Mouse (Mus musculus) hindbrain, embryonic 16.5 days (tissue): ENCODE results near the gene Rnase9. TPM values are rescaled to one million over a fixed set of nuclear protein-coding genes. Genes with fewer than 3 reads are reported as not detected.

Source experiments
- ATAC-seq: fragments of 200-750 bp; cut with Nextera tagmentation; 2 replicates; pipeline ENCODE4 v1.8.0; 2017; ENCODE audit warnings: moderate TSS enrichment, moderate library complexity
- H3K27ac ChIP-seq: fragments of 300-500 bp; sonication (generic); 2 replicates; pipeline ENCODE4 v1.5.1; 2014; ENCODE audit warnings: low read depth, mild to moderate bottlenecking, control low read depth, low read length, moderate library complexity
- H3K27me3 ChIP-seq: fragments of 300-500 bp; sonication (generic); replicated peaks from 2 replicates; pipeline ENCODE4 v1.6.1; 2014; ENCODE audit warnings: low read length; ENCODE audit not compliant: control insufficient read depth, insufficient read depth
- H3K36me3 ChIP-seq: fragments of 300-500 bp; sonication (generic); 2 replicates; pipeline ENCODE4 v1.6.1; 2014; ENCODE audit warnings: mild to moderate bottlenecking, low read length, moderate library complexity, mixed read lengths; ENCODE audit not compliant: control insufficient read depth, insufficient read depth
- H3K4me1 ChIP-seq: fragments of 300-500 bp; sonication (generic); 2 replicates; pipeline ENCODE4 v1.6.1; 2014; ENCODE audit warnings: low read depth, low read length; ENCODE audit not compliant: control insufficient read depth, insufficient read depth
- H3K4me2 ChIP-seq: fragments of 300-500 bp; sonication (generic); 2 replicates; pipeline ENCODE4 v1.6.1; 2014; ENCODE audit warnings: mild to moderate bottlenecking, low read length, control low read depth, moderate library complexity
- H3K4me3 ChIP-seq: fragments of 300-500 bp; sonication (generic); 2 replicates; pipeline ENCODE4 v1.5.1; 2014; ENCODE audit warnings: mild to moderate bottlenecking, low read length, control low read depth, moderate library complexity
- H3K9ac ChIP-seq: fragments of 300-500 bp; sonication (generic); 2 replicates; pipeline ENCODE4 v1.6.1; 2014; ENCODE audit warnings: low read depth, mild to moderate bottlenecking, control low read depth, low read length, moderate library complexity
- H3K9me3 ChIP-seq: fragments of 300-500 bp; sonication (generic); 2 replicates; pipeline ENCODE4 v1.6.1; 2014; ENCODE audit warnings: mild to moderate bottlenecking, low read length, moderate library complexity; ENCODE audit not compliant: control insufficient read depth
- WGBS: fragments of 180-500 bp; shearing (Covaris S2); extraction: QIAGEN DNeasy Blood & Tissue Kit; methylation state at CpG from one replicate; pipeline ENCODE4 v1.1.7; 2014; 5-methylcytosine and 5-hydroxymethylcytosine counted together
- polyA plus RNA-seq: library from polyadenylated mRNA; unstranded; fragments of >200 nt; fragmentation: Nextera tagmentation; extraction: Ambion mirVana; gene quantifications from 2 replicates; pipeline ENCODE4 v1.2.1, GENCODE M21; 2015

Rnase9 gene
- polyA plus RNA-seq, 1 experiment from 2014 or later, result not detected

DNA sequence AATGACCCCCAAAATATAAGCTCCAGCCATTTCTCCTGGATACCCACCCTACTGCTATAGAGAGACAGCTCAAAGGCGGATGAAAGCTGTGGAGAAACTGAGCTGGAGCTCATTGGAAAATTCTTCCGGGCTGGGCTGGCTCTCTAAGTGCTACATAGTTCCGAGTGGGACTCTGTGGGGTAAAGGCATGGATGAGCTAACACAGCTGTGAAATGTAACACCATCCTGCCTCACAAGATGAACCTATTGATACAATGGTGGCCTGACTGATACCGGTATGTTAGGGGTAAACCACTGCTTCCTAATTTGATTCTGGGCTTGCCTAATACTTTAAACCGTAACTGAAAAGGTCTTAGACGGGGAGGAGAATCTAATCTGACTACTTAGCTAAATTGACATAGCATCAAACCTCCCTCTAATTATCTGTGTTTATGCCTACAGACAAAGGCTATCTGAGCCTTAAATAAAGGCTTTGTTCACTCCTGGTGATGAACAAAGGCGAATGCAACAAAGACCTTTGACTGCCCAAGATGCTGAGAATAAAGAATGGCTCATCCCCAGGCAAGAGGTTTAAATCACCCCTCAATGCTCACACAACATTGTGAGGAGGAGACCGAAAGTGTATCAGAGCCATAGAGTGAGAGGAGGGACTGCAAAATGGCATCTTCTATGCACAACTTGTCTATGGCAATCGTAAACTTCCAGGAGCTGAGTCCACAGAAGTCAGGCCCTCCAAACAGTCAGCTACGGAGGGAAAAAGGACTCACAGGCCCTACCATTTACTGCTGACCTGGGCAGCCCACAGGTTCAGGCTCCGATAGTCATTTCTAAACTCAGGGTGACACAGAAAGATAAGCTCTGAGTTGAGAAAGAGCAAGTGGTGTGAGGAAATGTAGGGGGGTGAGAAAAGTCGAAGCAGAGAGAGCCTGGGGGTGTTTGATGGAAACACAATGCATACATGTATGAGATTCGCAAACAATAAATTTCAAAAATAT lies 12.9 kb upstream of the Rnase9 start:
- Histone ChIP-seq H3K36me3 (no peaks in the 10 kb centered on the region), H3K27ac (no peak overlapping the region), H3K9ac (no peak overlapping the region), H3K4me3 (no peak overlapping the region), H3K4me1 (no peaks in the 10 kb centered on the region), H3K4me2 (no peak overlapping the region), H3K9me3 (no peaks in the 10 kb centered on the region), H3K27me3 (no peaks in the 10 kb centered on the region)
- WGBS, result 36% methylated on average over 13 of the region's 13 CpGs
- ATAC-seq, result no peak

DNA sequence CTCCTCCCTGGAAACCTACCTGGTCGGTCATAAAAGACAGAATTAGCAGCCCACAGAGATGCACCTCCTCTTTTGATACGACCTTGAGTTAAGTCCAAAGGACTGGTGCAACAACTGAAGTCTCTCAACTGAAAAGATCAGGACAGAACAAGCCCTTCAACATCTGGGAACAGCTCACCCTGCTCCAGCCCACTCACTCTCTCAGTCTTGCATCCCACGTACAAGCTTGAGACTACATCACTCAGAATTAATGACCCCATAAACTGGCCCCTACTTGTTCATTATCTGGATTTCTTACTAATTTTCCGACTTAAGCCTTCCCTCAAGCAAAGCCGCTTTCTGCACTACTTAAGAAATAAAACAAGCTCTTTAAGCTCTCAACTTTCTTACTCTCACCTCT lies 11.5 kb upstream of the Rnase9 start:
- Histone ChIP-seq H3K9me3 (no peaks in the 10 kb centered on the region), H3K27me3 (no peaks in the 10 kb centered on the region), H3K36me3 (no peaks in the 10 kb centered on the region), H3K4me1 (no peaks in the 10 kb centered on the region), H3K9ac (no peak overlapping the region), H3K4me2 (no peak overlapping the region), H3K27ac (no peak overlapping the region), H3K4me3 (no peak overlapping the region)
- WGBS, result 70% methylated on average over 5 of the region's 5 CpGs
- no peak for ATAC-seq

DNA sequence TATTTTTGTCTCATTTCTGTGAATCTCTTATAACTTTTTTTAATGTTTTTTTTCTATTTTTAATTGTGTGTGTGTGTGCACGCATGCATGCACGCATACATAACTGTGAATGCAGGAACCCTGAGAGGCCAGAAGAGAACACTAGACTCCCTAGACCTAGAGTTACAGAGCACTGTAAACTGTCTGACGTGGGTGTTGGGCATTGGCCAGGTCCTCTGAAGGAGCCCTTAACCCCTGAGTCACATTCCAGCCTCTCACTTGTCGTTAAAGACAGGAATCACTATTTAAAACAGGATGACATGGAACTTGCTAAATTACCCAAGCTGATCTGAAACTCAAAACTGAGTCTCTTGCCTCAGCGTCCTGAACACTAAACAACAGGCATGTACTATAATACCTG lies 10.3 kb upstream of the Rnase9 start:
- H3K9ac ChIP-seq, result no peak overlapping the region
- H3K27me3 ChIP-seq, result no peaks in the 10 kb centered on the region
- no peak overlapping the region for H3K4me3 ChIP-seq
- 67% methylated on average over 5 of the region's 5 CpGs for WGBS
- ATAC-seq, result no peak
- no peaks in the 10 kb centered on the region for H3K9me3 ChIP-seq
- no peak overlapping the region for H3K4me2 ChIP-seq
- no peaks in the 10 kb centered on the region for H3K4me1 ChIP-seq
- no peak overlapping the region for H3K27ac ChIP-seq
- H3K36me3 ChIP-seq, result no peaks in the 10 kb centered on the region

DNA sequence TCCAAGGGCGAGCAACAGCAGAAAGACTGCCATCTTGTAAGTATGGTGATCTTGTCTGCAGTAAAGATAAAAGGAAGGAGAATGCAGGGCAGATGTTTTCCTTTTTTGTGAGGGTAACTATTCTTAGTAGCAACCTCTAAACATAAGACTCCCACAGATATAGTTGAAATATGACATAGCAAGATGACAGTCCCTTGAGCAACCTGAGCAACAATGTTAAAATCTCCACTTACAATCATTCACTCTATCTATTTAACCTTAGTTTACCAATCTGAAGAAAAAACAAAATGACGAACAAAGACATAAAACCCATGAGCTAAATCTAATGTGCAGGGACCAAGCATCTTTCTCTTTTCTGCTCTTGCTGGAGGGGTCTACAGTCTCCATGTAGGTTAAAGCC lies 8.4 kb upstream of the Rnase9 start, which contains the start of gene Rnase11:
Rnase11 (minus strand) TSS at position 101 of the 400 bp plus-strand sequence.
- Histone ChIP-seq H3K27ac (no peak within 1 kb of the TSS), H3K4me2 (no peak within 1 kb of the TSS), H3K9ac (no peak within 1 kb of the TSS), H3K9me3 (no peaks in the 10 kb centered on the region), H3K4me3 (no peak within 1 kb of the TSS), H3K36me3 (no peaks in the 10 kb centered on the region), H3K27me3 (no peaks in the 10 kb centered on the region), H3K4me1 (no peaks in the 10 kb centered on the region)
- no peak for ATAC-seq
- WGBS, result 93% methylated on average over 2 of the region's 2 CpGs

DNA sequence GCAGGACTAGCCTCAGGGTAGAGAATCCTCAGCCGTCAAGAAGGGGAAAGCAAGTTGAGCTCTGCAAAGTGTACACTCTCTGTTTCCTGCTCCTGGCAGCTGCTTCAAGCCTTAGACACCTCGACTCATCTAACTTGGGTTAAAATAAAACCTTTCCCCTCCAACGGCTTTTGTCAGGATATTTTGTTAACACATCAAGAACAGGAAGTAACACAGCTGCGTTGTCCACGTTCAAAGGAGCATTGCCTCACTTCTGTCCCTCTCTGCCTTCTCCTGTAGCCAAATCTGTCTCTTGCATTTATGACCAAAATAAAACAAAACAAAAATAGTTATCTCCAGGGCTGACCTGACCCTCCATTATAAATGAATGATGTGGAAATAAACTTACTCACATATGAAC lies 6.2 kb upstream of the Rnase9 start:
- Histone ChIP-seq H3K4me3 (no peak overlapping the region), H3K36me3 (no peaks in the 10 kb centered on the region), H3K9ac (no peak overlapping the region), H3K27ac (no peak overlapping the region), H3K4me2 (no peak overlapping the region), H3K27me3 (no peaks in the 10 kb centered on the region), H3K4me1 (no peaks in the 10 kb centered on the region), H3K9me3 (no peaks in the 10 kb centered on the region)
- no peak for ATAC-seq
- WGBS, result 76% methylated on average over 5 of the region's 5 CpGs

DNA sequence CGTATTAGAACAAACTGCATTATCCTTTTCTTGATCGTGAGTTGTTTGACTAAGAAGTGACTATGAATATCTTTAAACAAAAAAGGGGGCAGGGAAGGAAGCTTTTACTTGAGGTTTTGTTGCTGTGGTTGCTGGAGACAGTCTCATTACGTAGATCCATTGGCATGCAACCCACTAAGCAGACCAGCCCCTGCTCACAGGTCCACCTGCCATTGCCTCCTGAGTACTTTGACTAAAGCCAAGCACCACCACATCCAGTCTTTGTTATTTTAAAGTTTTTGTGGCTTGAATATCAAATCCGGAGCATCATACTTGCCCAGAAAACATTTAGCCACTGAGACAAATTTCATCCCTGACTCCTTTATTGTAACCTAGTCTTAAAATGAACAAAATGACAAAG lies 5.5 kb downstream of the Rnase9 start:
- Histone ChIP-seq H3K9ac (no peak overlapping the region), H3K36me3 (no peaks in the 10 kb centered on the region), H3K27ac (no peak overlapping the region), H3K4me3 (no peak overlapping the region), H3K27me3 (no peaks in the 10 kb centered on the region), H3K4me1 (no peaks in the 10 kb centered on the region), H3K9me3 (no peaks in the 10 kb centered on the region), H3K4me2 (no peak overlapping the region)
- WGBS, result 89% methylated on average over 4 of the region's 4 CpGs
- ATAC-seq, result no peak

DNA sequence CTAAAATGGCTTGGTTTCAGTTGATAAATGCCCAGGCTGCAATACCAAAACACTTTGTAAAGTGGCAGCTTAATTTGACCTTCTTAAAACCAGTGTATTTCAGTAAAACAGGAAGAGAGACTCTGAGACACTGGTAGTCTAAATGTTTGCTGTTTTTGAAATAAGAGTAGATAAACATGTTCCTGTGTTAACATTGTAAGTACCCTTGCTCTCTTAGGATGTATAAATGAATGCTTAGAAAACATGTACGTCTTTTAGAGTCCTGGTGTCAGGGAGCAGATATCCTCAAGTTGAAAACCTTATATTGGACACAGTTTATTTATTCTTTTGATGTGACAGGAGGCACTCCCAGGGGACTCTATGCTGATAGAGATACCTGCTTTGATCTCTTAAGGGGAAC lies 6.5 kb downstream of the Rnase9 start:
- Histone ChIP-seq H3K4me3 (no peak overlapping the region), H3K4me2 (no peak overlapping the region), H3K9ac (no peak overlapping the region), H3K36me3 (no peaks in the 10 kb centered on the region), H3K4me1 (no peaks in the 10 kb centered on the region), H3K9me3 (no peaks in the 10 kb centered on the region), H3K27me3 (no peaks in the 10 kb centered on the region), H3K27ac (no peak overlapping the region)
- 67% methylated on average over 1 of the region's 1 CpGs for WGBS
- ATAC-seq, result no peak

DNA sequence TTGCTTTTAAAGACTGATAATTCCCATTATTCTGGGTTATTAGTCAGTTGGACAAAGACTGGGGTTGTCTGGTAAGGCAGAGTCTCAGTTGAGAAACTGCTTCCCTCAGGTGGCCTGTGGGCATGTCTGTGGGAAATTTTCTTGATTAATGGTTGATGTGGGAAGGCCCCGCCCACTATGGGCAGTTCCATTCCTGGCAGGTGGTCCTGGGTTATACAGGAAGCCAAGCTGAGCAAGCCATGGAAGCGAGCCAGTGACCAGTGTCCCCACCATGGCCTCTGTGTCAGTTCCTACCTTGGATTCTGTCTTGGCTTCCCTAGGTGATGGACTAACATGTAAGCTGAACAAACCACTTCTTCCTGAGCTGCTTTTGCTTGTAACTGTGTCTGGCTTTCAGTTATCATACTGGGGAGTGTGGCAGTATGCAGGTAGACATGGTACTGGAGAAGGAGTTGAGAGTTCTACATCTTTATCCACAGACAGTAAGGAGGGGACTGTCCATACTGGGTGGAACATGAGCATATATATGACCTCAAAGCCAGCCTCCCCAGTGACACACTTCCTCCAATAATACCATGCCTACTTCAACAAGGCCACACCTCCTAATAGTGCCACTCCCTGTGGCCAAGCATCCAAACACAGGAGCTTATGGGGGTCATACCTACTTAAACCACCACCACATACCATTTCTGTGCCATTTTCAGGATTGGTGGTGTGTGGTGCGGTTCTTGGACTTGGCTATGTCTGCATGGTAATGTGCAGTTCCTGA lies 14.1 kb downstream of the Rnase9 start:
- H3K4me1 ChIP-seq, result no peaks in the 10 kb centered on the region
- H3K27me3 ChIP-seq, result no peaks in the 10 kb centered on the region
- no peak overlapping the region for H3K4me3 ChIP-seq
- 70% methylated on average over 3 of the region's 3 CpGs for WGBS
- no peak for ATAC-seq
- no peak overlapping the region for H3K9ac ChIP-seq
- H3K4me2 ChIP-seq, result no peak overlapping the region
- no peak overlapping the region for H3K27ac ChIP-seq
- H3K9me3 ChIP-seq, result no peaks in the 10 kb centered on the region
- no peaks in the 10 kb centered on the region for H3K36me3 ChIP-seq
